Mouse (Mus musculus): ENCODE data around the gene Otor.

Otor gene

DNA sequence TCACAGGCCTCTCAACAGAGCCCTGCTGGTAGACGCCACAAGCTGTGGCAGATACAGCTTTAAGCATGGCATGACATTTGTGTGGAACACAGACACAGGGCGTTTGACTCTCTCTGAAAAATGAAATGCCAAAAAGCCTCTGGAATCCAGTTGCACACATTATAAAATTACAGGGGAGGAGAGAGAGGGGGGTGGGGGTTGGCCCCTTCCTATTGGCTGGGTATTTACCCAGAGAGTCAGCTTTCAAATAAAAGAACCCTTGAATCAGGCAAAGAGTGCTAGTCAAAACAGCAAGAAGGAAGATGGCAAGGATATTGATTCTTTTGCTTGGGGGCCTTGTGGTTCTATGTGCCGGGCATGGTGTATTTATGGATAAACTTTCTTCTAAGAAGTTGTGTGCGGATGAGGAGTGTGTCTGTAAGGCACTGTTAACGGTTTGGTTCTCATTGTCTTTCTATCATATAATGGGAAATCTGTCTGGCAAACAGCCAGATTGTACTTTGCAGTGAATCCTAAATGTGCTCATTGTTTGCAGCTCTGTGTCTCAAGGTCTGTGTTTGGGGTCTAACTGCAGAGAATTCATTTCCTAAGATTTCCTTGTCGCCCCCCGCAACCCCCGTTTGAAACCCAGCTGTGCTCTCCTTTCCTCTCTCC lies at the start of gene Otor:
TSS of gene Otor (plus strand) at position 276 of the 654 bp plus-strand sequence.
- DNase-seq (ENCODE audit: low spot score) = no peak

DNA sequence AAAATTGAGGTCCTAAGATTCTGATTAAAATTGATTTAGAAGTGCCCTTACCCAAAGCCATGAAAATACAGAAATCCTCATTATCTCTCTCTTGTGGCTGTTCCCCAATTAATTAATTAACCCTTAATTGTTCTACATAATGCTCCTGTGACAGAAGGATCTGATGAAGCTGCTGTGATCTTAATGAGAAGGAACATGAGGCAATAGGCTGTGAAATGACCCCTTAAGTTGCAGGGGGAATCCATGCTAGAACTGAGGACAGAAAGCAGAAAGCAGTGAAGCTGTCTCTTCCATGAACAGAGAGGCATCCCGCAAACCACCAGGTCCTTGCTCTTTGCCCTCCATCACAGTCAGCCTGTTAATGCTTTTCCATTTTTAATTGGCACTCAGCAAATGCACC lies 47.0 kb upstream of the Otor start:
- DNase-seq (ENCODE audit: low spot score) = no peak

DNA sequence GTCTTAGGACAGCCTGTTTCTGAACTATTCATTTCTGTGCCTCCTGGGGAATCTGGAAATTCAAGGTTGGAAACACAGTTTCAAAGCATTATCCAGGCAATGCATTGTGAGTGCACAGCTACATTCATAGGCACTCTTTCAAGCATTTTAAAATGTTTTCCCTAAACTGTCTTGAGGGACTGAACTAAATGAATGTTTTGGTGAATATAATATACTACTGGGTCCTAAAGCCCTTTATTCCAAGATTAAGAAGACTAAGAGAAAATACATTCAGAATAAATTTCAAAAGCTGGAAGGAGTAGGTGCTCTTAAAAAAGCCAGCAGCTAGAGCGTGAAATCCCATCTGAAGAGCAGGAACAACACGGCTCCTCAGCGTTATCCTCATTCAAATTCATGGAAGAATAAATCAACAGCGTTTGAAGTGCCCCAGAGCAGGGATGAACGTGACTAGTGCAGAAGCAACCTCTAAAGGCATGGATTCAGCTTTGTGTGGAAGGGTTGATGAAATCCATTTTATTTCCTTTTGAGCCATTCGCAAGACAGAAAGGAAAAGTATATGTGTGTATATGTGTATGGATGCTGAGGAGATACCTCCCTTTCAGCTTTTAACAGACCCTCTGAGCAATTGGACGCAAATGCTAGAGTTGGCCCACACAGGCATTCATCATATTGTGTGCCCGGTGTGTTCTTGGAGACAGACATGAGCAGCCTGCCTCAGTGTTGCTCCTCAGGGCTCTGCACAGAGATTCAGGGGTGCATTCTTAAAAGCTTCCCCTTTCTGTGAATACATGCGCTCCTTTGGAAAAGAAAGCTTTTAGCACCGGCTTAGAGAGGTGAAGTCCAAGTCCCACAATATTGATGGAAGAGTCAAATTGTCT lies 45.7 kb upstream of the Otor start:
- DNase-seq (ENCODE audit: low spot score) = no peak

DNA sequence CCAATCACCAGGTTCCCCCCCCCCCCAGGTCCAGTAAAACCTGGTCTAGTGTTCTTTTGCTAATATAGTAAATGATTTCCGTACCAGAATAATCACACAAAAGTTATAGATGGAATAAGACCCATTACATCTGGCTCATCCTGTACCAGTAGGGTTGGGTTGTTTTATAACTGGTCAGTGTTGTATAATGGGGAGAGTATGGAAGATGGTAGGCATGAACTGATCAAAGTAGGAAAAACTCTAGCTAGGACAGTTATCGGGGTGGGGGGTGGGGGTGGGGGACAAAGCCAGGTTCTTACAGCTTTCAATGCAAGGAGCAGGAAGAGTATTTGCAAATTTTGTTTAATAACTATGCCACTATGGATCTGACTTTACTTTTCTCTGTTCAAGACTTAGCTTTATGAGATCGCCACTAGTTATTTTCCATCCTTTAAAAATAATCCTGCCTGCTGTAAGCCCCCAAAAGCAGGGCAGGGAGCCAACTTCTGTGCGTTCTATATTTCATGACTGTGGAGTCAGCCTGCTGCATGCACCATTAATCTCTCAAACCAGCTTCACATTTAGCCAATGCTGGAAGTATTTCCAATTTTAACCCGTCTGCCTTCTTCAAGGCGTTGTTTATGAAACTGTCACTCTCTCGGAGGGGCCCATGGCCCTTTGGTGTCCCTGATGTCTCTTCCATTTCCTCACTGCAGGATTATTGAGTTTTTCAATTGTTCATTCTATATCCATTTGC lies 43.8 kb upstream of the Otor start:
- DNase-seq (ENCODE audit: low spot score) = no peak

DNA sequence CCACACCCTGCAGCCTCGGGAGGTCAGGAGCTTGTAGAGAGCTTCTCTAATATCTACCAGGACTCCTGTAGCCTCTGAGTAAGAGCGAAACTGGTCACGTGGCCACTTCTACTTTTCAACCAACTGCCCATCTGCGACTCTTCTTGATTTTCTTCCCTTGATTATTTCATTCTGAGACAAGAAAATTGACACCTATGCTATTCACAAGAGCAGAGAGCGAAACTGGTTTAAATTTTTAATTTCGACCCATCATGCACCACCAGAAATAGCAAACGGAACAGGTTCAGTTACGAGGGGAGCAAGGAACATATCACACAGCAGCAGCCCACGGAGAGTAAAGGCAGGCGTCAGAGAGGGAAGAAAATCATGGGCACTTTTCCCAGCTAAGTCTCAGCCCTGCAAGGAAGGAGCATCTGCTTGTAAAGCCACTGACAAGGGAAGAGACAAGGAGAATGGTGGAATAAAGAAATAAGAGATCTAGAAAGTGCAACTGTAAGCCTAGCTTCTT lies 43.1 kb upstream of the Otor start:
- DNase-seq (ENCODE audit: low spot score) = no peak

DNA sequence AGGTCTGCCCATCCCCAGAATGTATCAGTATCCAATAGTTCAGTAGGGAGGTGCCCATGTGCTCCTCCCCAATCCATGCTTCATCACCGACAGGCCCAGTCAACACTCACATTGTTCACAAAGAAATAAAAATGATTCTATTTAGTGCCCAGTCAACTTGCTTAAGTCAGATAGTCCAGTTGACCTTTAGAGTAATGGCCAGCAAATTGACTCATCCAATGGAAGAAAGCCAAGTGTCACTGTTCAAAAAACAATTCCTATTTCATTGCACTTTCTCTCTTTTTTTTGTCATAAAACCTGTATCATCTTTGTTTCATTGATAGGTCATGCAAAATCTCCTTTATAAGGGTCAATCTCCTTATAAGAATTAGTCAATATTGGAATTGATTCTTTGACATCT lies 36.7 kb upstream of the Otor start:
- DNase-seq (ENCODE audit: low spot score) = no peak

DNA sequence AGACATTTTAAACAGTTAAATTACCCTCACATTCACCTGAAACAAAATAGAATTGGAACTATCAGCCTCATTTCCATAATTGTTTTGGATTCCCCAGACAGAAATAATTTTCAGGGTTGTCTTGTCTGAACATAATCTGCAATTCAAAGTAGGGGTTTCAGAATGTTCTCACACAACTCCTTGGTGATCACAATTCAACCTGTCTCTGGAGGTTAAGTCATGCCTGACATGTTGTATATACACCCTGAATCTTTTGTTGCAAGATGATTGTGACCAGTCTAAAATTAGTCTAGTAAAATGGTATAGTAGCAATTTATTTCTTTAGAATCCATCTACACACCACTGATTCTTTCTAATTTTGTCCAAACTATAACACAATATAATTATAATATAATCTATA lies 23.0 kb upstream of the Otor start:
- no peak for DNase-seq (ENCODE audit: low spot score)

DNA sequence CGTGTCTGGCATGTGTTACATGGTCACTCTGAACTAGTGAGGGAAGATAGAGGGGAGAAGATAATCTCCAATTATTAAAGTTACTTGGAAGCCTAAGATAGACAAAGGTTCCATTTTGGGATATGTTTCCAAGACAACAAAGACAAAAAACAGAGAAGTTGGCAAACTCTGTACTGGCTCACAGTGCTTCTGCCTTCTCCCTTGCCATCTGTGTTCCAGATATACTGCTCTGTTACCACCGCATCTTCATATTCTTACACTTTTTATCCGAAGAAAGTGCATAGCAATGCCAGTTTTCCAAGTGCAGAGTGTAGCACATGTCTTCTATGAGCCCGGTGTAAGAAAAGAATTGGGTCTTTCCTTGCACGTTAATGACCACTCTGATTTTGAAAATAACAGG lies 21.5 kb upstream of the Otor start:
- no peak for DNase-seq (ENCODE audit: low spot score)

DNA sequence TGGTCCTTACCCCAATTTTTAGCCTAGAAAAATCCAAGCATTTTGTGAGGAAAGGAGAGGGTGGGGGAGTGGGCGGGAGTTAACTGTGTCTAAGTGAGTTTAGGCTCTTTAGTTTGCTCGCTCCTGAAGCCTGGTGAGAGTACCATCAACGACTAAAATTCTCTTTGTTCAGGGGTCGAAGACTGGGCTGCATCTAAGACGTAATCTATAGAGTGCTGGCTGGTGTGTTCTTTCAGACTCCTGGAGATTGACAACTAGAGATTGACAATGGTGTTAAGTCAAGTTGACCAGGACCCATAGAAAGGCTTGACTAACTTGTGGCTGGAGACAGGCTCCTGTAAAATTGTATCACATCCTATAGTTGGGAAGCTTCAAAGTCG lies 15.9 kb upstream of the Otor start:
- DNase-seq (ENCODE audit: low spot score) = no peak

DNA sequence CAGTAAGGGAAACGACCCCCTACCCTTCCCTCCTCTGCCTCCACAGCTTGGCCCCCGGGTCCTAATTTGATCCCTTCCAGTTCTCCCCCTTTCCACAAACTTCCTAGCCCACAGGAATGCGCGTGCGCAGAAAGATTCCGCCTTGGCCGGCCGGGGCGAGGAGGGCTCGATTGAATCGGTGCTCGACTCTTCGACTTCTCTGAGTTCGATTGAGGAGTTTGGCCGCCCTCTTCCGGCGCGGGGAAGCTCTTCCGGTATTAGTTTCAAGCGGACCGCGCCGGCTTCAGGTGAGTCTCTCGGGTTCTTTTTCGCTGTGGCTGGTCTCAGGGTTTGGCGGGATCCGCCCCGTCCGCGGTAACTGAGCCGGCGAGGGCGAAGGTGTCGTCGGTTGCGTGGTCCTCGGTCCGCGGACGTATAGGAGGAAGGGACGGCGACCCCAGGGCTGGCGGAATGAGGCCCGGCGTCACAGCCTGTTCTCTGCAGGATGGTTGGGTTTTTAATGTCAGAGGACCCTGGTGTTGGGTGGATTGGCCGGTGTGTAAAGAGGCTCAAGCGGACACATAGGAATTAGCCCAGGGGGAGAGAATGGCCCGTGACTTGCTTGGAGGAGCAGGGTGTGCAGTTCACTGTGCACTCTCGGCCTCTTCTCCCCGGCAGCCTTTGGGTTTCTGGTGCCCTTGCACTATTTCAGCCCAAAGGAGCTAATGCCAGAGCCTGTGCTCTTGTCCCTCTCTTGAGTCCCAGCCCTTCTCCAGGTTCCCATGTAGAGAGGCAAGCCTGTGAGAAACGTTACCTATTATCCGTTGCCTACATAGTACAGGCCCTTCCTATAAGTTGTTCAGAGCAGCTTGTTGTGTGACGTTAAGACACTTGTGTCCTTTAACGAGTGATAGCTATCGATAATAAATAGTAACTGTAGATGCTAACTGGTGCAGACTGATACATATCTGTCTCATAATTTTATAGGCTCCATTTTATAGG lies 15.2 kb upstream of the Otor start, which contains the start of gene Snrpb2:
TSS of gene Snrpb2 (plus strand) at position 228 of the 981 bp plus-strand sequence.
- DNase-seq (ENCODE audit: low spot score) = peak; percentile 80

DNA sequence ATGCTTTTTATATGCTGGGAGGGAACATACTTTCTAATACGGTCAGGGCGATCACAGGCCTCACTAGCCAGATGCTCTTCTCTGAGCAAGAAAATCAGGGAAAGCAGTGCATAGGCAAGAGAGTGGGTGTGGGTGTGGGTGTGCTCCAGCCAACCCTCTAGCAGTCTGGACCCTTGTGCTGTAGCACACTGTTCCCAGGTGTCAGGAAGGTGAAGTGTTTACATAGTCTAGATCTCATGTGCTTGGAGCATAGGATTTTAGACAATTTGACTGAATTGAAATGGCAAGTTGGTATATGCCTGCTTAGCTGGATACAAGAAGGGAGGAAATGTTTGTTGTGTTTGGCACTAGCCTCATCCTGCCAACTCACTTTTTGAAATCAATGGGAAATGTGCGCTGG lies 12.4 kb upstream of the Otor start:
- DNase-seq (ENCODE audit: low spot score) = no peak

DNA sequence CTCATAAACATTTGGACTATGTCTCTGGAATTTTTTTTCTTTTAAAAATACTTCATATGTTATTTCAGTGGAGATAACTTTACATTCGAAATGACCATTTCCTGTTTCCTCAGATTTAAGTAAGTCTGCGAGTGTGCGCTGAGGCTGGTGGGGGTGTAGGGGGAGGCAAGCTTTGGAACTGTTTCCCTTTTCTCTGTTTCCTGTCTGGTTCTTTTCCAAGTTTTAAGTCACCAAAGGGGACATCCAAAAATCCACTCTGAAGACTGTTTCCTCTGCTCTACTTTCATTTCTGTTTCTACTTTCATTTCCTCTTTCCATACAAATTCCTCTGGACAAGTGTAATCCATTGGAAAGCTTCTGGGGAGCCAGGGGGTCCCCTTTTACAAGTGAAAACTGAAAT lies 3.4 kb downstream of the Otor start:
- DNase-seq (ENCODE audit: low spot score) = no peak

DNA sequence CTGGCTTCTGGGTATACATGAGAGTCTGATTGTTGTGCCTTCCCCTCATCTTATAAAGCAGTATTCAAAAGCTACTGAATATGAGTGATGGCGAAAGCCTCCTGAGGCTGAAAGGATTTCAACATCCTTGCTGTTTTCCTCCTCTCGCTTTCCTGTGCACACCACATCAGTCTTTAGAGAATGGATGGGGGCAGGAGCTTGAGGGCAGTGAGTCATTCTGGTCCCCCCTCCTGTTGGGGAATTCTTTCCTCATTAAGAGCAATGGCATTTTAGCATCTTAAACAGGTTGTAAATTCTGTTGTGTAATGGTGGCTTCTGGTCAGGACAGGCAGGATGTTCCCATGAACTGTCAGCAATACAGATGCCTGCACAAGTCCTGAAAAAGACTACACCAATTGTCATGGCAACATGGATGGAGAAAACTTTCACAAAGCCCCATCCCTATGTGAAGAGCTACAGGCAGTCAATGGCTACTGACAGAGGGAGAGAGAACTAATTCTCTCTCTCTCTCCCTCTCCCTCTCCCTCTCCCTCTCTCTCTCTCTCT lies 6.7 kb downstream of the Otor start:
- no peak for DNase-seq (ENCODE audit: low spot score)

DNA sequence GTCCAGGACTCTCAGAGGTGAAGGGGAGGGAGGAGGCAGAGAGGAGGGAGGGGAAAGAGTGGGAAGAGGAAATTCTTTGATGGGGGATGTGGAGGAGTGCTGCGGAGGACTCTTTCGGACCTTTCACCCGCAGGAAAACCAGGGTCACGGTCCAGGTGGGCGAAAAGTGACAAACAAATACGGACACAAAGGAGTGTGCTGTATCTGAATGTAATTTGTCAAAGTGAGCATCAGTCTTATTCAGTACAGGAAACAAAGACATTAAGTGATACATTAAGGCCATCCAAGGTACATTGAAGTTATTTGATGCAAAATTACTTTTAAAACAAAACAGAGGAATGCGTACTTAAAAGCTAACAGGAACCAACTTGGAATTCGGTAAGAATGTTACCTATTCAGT lies 11.6 kb downstream of the Otor start:
- DNase-seq (ENCODE audit: low spot score) = no peak

DNA sequence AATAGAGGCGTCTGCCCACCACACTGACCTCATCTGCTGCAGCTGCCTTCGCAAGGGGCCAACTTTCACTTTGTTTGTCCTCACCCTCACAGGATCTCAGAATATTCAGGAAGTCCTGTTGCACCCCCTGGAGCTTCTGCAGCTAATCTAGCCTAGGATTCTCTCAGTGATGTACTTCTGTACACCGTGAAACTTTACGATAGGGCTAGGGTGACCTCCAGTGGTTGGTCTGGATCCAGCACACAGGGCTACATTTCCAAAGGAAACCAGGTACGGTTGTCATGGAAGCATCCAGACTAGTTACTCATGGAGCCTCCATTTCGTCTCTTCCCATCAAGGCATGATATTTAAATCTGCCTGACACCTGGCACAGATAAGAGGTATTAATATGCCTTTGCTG lies 15.5 kb downstream of the Otor start:
- DNase-seq (ENCODE audit: low spot score) = no peak

DNA sequence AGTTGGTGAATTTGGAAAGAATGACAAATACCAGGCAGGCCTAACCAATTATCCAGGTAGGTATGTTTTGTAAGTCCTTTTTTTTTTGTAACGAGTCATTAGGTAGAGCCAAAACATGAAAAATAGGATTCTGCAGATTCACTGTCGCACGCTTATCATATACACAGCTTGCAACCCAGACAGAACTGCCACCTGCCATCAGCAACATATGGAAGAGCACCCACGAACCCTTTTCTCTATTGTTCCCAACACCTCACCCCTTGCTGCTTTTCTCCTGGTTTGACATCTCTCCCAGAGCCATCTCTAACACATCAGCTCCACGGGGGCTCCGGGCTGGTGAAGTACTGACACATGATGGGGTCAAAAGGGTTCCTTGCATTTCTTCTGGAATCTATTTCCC lies 16.5 kb downstream of the Otor start:
- DNase-seq (ENCODE audit: low spot score) = no peak

DNA sequence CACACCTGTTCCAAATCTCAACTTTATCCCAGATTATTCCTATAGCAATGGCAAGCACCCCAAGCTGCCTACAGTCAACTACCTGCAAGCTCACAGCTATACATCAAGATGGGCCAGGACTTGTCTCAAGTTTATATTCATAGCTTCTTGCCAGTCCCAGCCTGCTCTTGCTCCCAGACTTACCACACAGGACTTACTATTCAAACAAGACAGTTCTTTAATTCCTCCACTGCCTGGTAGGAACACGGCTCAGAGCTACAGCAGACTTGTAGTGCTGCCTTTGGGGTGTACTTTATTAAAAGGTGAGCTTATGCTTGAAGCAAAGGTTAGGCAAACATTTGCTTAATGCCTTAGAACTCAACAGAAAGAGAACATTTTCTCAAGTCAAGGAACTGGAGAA lies 18.9 kb downstream of the Otor start:
- DNase-seq (ENCODE audit: low spot score) = no peak

DNA sequence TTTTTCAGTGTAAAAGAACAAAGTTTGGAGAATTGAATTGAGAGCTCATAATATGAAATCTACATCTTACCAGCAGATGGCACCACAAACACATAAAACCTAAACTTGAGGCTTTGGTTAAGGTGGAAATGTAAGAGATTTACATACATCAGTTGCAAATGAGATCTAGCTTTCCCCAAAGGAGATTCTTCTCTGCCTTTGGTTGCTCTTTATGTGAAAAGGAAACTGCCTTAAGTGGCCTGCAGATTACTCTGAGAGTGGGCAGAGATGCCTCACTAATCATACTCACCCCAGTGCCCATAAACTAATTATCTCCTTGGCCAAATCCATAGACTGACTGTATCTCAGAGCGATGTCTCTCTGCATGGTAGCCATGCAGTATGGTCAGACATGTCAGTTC lies 35.6 kb downstream of the Otor start:
- no peak for DNase-seq (ENCODE audit: low spot score)

DNA sequence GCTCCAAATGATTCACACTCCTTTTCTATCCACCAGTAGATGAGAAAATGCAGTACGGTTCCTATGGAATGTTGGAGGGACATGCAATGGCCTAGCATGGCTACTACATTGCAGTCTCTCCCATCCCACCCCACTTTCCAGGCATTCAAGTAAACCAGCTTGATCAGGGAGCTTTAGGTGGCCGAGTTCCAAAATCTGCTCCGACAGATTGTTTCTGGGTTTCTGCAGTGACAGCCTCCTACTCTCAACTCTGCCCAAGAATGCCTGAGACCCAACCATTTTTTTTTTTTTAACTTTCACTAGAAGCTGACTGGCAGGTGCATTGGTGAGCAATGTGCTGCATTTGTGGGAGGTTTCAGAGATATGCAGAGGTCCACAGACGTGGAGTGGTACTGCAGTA lies 36.4 kb downstream of the Otor start:
- DNase-seq (ENCODE audit: low spot score) = no peak

DNA sequence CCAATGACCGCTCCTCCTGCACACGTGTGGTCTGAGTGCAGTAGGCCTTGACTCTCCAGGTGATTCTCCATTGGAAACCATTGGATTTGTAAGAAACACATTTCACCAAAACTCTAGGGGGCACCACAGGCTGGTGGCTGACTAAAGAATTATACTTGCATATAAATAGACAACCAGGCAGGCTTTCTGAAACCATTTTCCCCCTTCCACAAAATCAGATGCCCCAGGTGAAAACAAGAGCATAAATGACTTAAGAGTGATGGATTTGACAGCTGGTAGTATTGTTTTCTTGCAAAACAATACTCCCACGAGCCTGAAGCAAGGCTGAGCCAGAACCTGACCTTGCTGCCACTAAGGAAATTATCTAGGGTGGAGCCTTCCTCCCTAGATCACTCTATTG lies 39.2 kb downstream of the Otor start:
- no peak for DNase-seq (ENCODE audit: low spot score)

DNA sequence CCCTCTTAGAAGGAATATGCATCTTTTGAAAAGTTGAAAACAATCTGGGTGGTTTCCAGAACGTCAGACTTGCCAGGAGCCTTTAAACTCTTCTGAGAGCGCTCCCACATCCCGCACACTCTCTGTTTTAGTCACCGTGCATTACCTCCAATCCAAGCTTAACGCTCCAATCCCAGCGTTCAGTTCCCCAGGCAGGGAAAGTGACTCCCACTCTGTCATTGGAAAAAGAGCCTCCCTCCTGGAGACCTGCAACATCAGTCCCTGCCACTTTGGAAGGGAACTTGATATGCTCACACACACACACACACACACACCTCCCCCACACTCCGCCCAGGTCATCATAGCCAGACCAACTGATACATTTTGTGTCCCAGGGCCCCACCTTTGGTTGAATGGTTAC lies 39.9 kb downstream of the Otor start:
- DNase-seq (ENCODE audit: low spot score) = no peak

Data from c-Kit-positive CD71-positive TER-119-positive erythroid progenitor cells, embryonic 14.5 days (primary cell).